Mouse (Mus musculus) inflammation-experienced regulatory T-cells, adult 16 weeks (primary cell): ENCODE data around the gene Mapkapk5. TPM values are rescaled to one million over a fixed set of nuclear protein-coding genes. Genes with fewer than 3 reads are reported as not detected.

Source experiments
- polyA plus RNA-seq: library from polyadenylated mRNA; unstranded; fragments of 100-300 nt; shearing (Covaris generic); gene quantifications from one replicate; pipeline ENCODE4 v1.2.1, GENCODE M21; 2017

Gene Mapkapk5
- polyA plus RNA-seq = 32.9 TPM

GRCm38 (mm10) chr5:121545793-121546529 is at the start of gene Mapkapk5:
TSS of gene Mapkapk5 (minus strand) at chr5:121545905.

DNA sequence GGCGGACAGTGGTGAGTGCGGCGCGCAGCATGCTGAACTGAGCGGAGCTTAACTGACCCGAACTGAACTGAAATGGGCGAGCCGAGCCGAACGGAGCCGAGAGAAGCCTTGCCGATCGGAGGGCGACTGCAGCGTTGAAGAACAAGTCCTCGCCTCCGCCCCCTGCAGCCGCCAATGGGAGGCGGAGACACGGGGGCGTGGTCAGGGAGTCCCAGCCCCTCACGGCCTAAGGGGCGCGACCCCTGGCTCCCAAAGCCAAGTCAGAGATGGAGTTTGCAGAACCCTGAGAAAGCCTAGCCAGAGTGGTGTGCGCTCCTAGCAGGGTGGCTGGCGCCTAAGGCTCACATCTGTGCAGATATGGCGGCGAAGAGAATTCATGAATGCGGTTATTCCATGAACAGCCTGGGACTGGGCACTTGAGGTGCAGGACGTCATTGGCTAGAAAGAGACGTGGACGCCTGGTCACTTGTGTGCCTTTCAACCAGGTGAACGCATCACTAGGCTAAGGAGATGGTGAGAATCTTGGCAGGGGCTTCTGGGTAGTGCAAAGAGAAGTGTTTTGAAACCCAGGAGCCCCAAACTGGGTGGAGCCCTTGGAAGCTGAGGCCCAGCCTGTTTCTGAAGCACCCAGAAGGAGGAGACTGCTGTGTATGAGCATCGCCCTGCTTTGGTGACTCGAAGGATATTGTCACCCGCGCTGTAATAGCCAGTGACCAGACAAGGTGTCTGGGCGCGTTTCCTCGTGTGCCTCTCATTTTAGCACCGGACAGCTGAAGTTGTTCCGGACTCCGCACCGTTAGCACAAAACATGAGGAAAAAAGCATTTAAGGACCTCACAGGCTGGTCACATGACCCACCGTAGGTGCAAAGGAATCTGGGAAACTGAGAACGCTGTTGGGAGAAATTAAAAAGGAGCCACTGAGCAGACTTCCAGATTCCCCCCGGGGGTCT is 48.0 kb upstream of the Mapkapk5 start, which contains the start of gene Aldh2:
Gene Aldh2, minus strand, starts transcription at position 374 of the 951 bp plus-strand sequence.

GRCm38 (mm10) chr5:121544910-121545792 is 554 bp downstream of the Mapkapk5 start, which contains the start of the genes Adam1a and Gm42878:
TSS of gene Adam1a (minus strand) at chr5:121545482.
TSS of gene Gm42878 (minus strand) at chr5:121545482.

GRCm38 (mm10) chr5:121503231-121503630 is 42.5 kb downstream of the Mapkapk5 start, which contains the start of gene Adam1b:
TSS of gene Adam1b (minus strand) at chr5:121503435.

Other genes with a start within 250 kb of the Mapkapk5 start
- gene Trafd1, start 160.3 kb downstream of the Mapkapk5 start, polyA plus RNA-seq = 65.5 TPM
- 48.6 TPM for gene Naa25, start 148.0 kb downstream of the Mapkapk5 start, polyA plus RNA-seq
- gene Tmem116, start 94.0 kb downstream of the Mapkapk5 start, polyA plus RNA-seq = 1.2 TPM
- gene Erp29, start 93.4 kb downstream of the Mapkapk5 start, polyA plus RNA-seq = 65.8 TPM
- 0.11 TPM for gene Adam1b, start 42.5 kb downstream of the Mapkapk5 start, polyA plus RNA-seq
- gene Adam1a, start 423 bp downstream of the Mapkapk5 start, polyA plus RNA-seq = 2.1 TPM
- gene Gm42878, start 423 bp downstream of the Mapkapk5 start, polyA plus RNA-seq = not detected
- gene Aldh2, start 47.9 kb upstream of the Mapkapk5 start, polyA plus RNA-seq = 24.9 TPM
- 2.3 TPM for gene Acad12, start 73.0 kb upstream of the Mapkapk5 start, polyA plus RNA-seq
- 12.5 TPM for gene Acad10, start 114.6 kb upstream of the Mapkapk5 start, polyA plus RNA-seq
- 8.9 TPM for gene Brap, start 114.7 kb upstream of the Mapkapk5 start, polyA plus RNA-seq
- 15.3 TPM for gene Atxn2, start 165.4 kb upstream of the Mapkapk5 start, polyA plus RNA-seq